Mouse (Mus musculus): ENCODE data around the gene Klrb1b. TPM values are rescaled to one million over a fixed set of nuclear protein-coding genes. Genes with fewer than 3 reads are reported as not detected.
A peak's percentile ranks its signal among the peaks of the same experiment; 100 is the strongest.
"Not testable (repeated sequence)": the region's sequence is repeated elsewhere in the genome, so short reads cannot be mapped to it uniquely, and the experiment has no call there.

The Klrb1b gene
- total RNA-seq, 2 experiments from 2014 or later = not detected

- DNase-seq (ENCODE audit: extremely low spot score in 1 of 2, low spot score in 2 of 2) = peak; percentile 91 to 93
- intact Hi-C loops (cut with DNase I) = loop anchor here (2.0 to 5.0 kb wide), 2 partner anchors 40 to 109 kb away; no protein-coding TSS in a partner anchor
Measured at GRCm38 (mm10) chr6:128842945-128843478, 16.9 kb upstream of the Klrb1b start.

- intact Hi-C loops (cut with DNase I) = loop anchor here (2.0 to 5.0 kb wide), 2 partner anchors 40 to 110 kb away; no protein-coding TSS in a partner anchor
- no peak for DNase-seq (ENCODE audit: extremely low spot score in 1 of 2, low spot score in 2 of 2)
Measured at GRCm38 (mm10) chr6:128842356-128842944, 16.3 kb upstream of the Klrb1b start.

DNA sequence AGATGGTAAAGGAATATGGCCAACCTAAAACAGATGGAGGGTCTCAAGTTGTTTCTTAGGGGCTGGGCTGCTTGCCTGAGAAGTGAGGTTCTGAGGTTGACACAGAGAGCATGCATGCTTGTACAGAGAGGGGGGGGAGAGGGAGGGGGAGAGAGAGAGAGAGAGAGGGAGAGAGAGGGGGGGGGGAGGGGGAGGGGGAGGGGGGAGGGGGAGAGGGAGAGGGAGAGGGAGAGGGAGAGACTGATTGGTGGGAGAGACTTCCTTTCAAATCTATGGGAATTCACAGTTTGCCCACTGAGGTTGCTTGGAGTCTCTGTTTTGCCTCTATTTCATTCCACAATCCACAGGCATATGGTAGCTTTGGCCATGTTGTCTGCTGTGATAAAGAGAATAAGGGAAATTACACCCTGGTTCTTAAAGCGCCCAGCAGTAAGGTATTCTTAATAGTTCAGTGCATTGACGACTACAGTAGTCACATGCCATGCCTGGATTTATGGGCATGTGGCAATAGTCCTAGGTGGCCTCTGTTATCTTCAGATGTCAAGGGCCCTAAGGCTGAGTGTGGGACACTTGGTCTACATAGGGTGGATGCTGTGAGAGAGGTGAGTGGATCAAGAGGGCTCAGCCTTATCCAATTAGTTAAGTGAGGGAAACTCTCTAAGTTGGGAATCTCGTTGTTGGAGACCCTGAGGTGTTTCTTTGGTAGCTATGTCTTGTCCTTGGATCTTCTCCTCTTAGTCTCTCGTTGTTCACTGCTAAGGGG, 15.4 kb upstream of the Klrb1b start:
- no peak for DNase-seq (ENCODE audit: extremely low spot score in 1 of 2, low spot score in 2 of 2)
- intact Hi-C loops (cut with DNase I) = loop anchor here (2.0 to 5.0 kb wide), 2 partner anchors 39 to 111 kb away; no protein-coding TSS in a partner anchor

DNA sequence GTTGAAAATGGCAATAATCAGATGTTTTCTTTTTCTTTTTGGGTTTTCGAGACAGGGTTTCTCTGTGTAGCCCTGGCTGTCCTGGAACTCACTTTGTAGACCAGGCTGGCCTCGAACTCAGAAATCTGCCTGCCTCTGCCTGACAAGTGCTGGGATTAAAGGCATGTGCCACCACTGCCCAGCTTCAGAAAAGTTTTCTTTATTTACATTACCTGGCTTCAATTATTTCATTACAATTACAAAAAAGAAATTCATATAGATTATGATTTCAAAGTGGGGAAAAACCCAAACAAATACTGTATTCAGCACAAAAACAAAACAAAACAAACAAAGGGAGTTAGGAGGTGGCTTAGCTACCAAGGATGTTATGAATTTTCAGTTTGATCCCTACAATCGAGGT, 14.5 kb upstream of the Klrb1b start:
- intact Hi-C loops (cut with DNase I) = loop anchor here (5.0 kb wide), 1 partner anchor 112 kb away; no protein-coding TSS in a partner anchor
- not testable (repeated sequence) for DNase-seq (ENCODE audit: extremely low spot score in 1 of 2, low spot score in 2 of 2)

GRCm38 (mm10) chr6:128839921-128840320, 13.8 kb upstream of the Klrb1b start:
- DNase-seq (ENCODE audit: extremely low spot score in 1 of 2, low spot score in 2 of 2) = peak in 1 of 2 experiments; percentile 9
- intact Hi-C loops (cut with DNase I) = loop anchor here (2.0 to 5.0 kb wide), 2 partner anchors 75 to 112 kb away; no protein-coding TSS in a partner anchor

DNA sequence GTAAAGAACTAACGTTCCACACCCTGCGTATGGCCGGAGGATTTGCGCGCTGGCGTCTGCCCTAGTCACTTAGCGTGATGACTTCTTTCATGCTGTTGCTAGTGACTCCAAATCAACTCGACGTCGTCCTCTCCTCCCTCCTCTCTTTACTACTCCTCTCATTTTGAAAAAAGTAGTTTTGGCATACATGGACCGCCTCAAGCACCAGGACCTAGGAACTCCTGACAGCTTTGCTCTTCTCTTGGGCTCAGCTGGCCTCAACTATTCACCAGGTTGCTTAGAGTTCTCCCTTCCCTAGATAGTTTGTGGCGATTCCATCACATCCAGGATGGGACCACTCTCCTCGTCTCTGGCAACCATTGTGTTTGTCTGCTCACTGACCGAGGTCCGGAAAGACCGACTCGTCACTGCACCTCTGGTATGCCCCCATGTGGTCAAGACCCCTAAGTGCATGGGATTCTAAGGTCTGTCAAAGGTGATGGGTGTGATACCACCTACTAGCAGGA, 13.2 kb upstream of the Klrb1b start:
- peak; percentile 71 to 86 for DNase-seq (ENCODE audit: extremely low spot score in 1 of 2, low spot score in 2 of 2)
- intact Hi-C loops (cut with DNase I) = loop anchor here (2.0 kb wide), 1 partner anchor 75 kb away; no protein-coding TSS in a partner anchor

DNA sequence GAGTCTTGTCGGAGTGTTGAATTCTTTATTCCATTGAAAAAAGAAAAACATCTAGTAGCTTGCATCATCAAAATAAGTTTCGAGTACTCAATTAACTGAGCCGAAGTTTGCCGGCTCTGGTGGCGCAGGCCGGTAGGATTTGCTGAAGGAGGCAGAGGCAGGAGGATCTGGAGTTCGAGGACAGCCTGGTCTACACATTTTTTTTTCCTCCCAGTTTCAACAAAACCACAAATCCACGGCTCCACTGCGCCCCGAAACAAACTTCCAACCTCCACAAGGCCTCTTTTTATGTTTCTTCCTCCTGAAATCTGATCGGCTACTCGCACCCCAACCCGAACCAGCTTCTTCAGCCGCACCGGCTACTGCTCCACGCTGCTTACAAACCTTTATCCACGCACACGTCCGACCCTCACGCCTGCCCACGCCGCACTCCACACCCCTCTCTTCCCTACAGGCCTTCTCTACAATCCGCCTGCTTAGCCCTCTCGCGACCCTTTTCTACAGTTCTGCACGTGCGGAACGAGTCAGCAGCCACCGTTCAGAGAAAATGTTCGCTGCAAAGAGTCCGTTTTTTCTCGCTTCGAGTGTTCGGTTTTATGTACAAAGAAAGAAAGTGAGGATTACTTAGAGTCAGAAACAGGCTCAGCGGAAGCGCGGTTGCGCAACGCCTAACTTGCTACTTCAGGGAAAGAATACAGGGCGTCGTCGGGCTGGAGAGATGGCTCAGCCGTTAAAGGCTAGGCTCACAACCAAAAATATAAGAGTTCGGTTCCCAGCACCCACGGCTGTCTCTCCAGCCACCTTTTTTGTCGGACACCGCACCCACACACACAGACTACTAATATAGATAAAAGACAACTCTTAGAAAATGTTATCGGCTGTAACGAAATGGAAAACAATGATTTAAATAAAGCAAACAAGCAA, 12.5 kb upstream of the Klrb1b start:
- intact Hi-C loops (cut with DNase I) = loop anchor here (2.0 kb wide), 1 partner anchor 74 kb away; no protein-coding TSS in a partner anchor
- DNase-seq (ENCODE audit: extremely low spot score in 1 of 2, low spot score in 2 of 2) = peak; percentile 85 to 88

DNA sequence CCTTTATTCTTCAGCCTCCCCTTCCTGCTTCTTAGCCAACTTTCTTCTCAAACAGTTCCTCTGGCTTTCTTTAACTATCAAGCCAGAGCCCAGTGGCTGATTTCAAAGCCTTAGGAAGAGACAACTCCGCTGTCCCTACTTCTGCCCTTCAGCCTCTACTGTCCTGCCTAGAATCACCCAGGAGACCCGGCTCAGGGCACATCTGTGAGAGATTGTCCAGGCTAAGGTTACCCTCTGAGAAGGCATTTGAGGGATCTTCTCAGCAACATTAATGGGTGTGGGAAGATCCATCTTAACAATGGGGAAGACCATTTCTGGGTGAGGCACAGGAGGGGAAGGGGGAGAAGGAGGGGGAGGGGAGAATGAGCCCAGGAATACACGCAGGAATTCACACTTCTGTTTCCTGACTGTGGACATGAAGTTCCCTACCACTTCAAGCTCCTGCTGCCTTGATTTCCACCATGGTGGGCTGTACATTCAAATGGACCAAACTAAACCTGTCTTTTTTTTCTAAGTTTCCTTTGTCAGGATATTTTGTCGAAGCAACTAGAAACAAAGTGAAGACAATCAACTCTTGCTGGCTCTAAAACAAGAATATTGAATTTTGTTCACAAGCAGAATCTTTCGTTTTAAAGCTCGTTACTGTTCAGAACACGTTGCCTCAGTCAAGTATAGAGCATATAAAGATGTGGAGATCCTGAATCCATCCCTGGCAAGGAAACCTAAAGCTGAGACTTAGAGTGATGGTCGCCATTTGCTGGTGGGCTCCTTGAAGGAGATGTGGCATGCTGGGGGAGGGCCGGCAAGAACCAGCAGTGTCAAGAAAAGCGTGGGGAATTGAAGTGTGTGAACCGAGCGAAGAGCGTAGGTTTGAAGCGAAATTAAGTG, 11.6 kb upstream of the Klrb1b start:
- intact Hi-C loops (cut with DNase I) = loop anchor here (2.0 kb wide), 1 partner anchor 73 kb away; no protein-coding TSS in a partner anchor
- DNase-seq (ENCODE audit: extremely low spot score in 1 of 2, low spot score in 2 of 2) = peak; percentile 9 to 40

- intact Hi-C loops (cut with DNase I) = no loop called here
- no peak for DNase-seq (ENCODE audit: extremely low spot score in 1 of 2, low spot score in 2 of 2)
Measured at GRCm38 (mm10) chr6:128836955-128837334, 10.8 kb upstream of the Klrb1b start.

DNA sequence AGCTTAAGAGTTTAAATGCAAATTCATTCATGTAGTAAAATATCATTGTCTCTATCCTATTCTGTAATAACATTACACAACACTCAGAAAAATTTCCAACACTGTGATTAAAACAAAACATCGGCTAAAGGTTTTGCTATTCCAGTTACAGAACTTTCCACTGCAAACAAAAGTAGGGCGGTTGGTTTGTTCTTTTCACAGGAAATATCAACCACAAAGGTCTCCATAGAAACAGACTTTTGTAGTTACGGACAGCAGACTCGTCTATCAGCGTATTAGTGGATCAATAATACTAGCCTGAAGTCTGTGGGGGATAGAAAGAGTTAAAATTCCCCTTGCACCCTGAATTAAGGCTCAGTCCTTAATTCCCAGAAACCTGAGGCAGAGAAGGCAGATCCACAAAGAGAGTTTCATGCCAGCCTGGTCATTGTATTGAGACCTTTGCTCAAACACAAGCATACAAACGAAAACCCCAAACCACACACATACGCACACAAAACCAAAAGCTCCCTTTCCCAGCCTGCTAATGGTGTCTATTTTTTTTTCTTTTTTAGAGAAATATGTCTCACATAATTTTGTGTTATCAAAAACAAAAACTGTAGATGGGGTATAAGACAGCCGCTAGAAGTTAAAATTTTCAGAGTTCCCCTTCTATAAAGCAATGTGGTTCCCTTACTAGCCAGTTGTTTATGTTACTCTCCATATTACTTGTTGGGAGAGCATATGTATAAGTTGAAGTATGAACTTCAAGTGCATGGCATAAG, 10.2 kb upstream of the Klrb1b start:
- intact Hi-C loops (cut with DNase I) = no loop called here

GRCm38 (mm10) chr6:128835571-128835970, 9.4 kb upstream of the Klrb1b start:
- intact Hi-C loops (cut with DNase I) = no loop called here
- DNase-seq (ENCODE audit: extremely low spot score in 1 of 2, low spot score in 2 of 2) = no peak

More for the DNA sequence above, 10.2 kb upstream of the Klrb1b start:
- no peak for DNase-seq (ENCODE audit: extremely low spot score in 1 of 2, low spot score in 2 of 2)

- intact Hi-C loops (cut with DNase I) = no loop called here
- no peak for DNase-seq (ENCODE audit: extremely low spot score in 1 of 2, low spot score in 2 of 2)
Measured at GRCm38 (mm10) chr6:128833046-128833445, 6.9 kb upstream of the Klrb1b start.

DNA sequence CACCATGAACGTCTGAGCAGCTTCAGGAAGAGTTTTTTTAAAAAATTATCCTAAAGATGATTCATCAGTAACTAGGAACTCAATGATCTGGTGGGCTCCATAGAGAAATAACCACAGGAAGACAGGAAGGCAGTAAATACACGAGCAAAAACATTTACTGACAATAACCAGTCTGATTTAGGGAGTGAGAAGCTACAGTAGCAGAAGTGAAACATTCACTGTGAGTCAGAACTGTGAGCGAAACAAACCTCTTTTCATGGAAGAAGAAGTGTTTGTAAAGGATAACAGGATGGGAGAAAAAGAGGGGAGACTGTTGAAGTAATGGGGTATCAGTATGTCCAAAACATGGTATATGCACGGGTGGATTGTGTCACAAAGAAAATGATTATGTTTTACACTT, 3.7 kb upstream of the Klrb1b start:
- no peak for DNase-seq (ENCODE audit: extremely low spot score in 1 of 2, low spot score in 2 of 2)
- intact Hi-C loops (cut with DNase I) = no loop called here

GRCm38 (mm10) chr6:128826781-128827180, 650 bp upstream of the Klrb1b start:
- intact Hi-C loops (cut with DNase I) = no loop called here
- no peak for DNase-seq (ENCODE audit: extremely low spot score in 1 of 2, low spot score in 2 of 2)

DNA sequence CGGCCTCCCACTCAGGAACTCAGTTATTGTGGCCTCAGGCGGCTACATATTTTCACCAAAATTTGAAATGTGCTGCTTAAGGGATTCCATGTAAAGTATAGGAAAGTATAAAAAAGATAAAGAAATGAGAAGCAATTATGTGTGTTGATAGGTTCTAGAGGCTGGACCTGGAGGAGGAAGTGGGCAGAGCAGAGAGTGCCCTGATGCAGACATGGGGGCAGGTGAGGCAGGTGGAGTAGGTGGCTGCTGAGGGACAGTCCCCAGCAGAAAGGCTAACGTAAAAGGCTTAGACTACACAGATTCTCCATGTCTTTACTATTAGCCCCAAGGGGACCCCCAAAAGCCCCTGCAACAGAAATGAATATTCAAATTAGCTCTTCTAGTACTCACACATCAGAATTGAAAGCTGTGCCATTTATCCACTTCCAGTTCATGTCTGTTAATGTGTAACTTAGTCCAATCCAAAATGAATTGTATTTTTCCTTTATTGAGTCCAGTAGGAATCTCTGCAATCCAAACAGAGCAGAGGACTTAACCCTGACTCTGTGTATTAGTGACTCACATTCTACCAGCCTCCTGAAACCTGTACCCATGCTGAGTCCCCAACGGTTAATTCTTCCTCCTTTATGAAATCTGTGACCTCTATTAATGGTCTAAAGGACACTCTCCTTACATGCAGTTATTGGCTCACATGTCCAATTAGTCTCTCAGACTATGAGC, 7.9 kb downstream of the Klrb1b start:
- intact Hi-C loops (cut with DNase I) = no loop called here
- DNase-seq (ENCODE audit: extremely low spot score in 1 of 2, low spot score in 2 of 2) = no peak

DNA sequence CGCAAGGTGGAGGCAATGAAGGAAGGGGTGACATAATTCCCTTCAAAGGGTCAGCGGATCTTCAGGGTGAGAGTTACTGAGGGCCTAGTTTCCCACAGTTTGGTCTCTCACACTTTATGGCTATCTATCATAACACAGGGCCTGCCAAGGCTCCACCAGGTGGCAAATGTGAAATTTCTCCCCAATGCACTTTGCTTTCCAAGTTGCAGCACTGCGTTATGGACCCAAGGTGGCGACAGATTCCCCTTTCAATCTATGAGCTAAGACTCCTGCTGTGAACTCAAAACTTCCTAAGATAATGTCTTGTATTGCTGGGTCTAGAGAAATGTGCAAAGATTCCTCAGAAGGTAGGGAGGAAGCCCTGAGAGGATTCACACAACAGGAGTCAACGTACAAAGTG, 17.6 kb downstream of the Klrb1b start:
- intact Hi-C loops (cut with DNase I) = loop anchor here (10.0 kb wide), 1 partner anchor 556 kb away; no protein-coding TSS in a partner anchor
- DNase-seq (ENCODE audit: extremely low spot score in 1 of 2, low spot score in 2 of 2) = peak; percentile 16 to 40

Data from left cerebral cortex, postnatal 10 days (tissue).